Mouse (Mus musculus) kidney, postnatal 14 days (tissue): ENCODE data around the gene Tmem29.
A peak's percentile ranks its signal among the peaks of the same experiment; 100 is the strongest.
"Not testable (repeated sequence)": the region's sequence is repeated elsewhere in the genome, so short reads cannot be mapped to it uniquely, and the experiment has no call there.

Experiments
- DNase-seq: peaks from one replicate; pipeline ENCODE4 v3.0.0; 2022; ENCODE audit warnings: mixed read lengths

Tmem29 gene

DNA sequence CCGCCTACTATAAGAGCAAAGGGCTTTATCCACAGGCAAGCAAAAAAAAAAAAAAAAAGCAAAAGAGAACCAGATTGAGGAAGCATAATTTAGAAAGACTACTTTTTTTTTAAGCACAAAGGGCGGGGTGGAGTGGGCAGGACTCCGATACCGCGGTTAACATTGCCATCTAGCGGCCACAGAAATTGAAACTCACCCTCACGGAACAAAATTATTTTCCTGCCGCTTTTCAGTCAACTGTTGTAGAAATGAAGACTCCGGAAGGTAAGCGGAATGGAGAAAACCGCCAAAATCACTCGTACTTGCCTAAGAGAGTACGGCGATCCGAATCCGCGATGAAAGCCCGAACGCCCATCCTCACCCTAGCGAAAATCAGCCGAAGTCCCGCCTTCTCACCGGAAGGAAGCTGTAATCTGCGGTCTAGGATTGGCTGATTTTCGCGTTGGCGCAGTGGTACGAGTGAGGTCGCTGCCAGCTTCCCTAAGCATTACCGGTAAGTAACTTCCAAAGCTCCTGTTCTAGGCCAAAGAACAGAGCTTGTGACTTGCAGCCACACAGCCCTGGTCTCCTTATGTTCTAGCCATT, at the start of gene Tmem29:
Tmem29 (minus strand) TSS at position 389 of the 585 bp plus-strand sequence.
- DNase-seq: peak; percentile 92

DNA sequence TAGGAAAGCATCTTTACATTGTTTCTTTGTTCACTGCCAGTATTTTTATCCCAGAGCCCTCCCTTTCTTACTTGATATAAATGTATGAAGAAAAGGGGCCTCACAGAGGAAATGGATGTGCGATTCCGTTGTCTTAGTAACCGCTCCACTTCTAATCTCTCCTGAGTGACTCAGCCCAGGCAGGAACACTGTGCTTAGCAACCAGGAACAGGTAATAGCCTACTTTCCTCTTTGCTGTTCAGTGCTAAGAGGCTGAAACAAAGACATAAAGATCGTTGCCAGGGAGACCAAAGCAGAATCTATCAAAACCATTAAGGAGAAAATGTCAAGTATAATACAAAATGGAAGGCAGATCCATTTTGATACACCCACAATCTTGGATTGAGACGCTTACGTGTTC, 49.7 kb upstream of the Tmem29 start:
- no peak for DNase-seq

DNA sequence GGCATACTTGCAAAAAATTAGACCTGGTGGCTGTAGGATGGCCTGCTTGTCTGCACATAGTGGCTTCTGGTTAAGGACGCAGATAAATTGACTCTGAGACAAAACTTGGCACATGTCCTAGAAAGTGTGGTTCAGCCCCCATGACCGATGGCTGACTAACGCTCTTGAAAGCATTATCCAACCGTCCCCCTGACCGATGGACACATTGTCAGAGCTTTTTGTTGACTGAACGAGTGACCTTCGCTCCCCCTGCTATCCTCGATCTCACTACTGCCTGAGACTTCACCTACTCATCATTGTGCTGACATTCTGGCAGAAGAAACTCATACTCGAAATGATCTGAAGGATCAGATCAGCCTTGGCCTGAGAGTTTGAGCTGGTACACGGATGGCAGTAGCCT, 28.9 kb upstream of the Tmem29 start:
- DNase-seq: not testable (repeated sequence)

GRCm38 (mm10) chrX:150486314-150487030, 27.5 kb upstream of the Tmem29 start:
- not testable (repeated sequence) for DNase-seq

- DNase-seq: peak; percentile 89
These were observed 19.2 kb upstream of the Tmem29 start for GRCm38 (mm10) chrX:150477854-150478780.

- no peak for DNase-seq
These were observed 12.5 kb upstream of the Tmem29 start for GRCm38 (mm10) chrX:150471416-150471815.

DNA sequence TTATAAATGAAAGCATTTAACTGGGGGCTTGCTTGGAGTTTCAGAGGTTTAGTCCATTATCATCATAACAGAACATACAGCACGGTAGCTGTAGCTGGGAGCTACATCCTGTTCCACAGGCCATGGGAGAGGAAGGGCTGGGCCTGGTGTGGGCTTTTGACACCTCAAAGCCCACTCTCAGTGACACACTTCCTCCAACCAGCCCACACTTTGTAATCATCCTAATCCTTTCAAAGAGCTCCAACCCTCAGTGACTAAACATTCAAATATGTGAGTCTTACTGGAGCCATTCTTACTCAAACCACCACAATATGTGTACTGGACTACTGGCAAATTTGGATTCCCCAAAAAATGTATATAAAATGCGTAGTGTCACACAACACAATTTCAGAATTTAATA, 9.3 kb upstream of the Tmem29 start:
- DNase-seq: no peak

GRCm38 (mm10) chrX:150466817-150467216, 7.9 kb upstream of the Tmem29 start:
- not testable (repeated sequence) for DNase-seq

- DNase-seq: no peak
These were observed 1.2 kb upstream of the Tmem29 start for GRCm38 (mm10) chrX:150460143-150460542.

- DNase-seq: peak; percentile 37
These were observed 515 bp upstream of the Tmem29 start for GRCm38 (mm10) chrX:150459411-150459927.

GRCm38 (mm10) chrX:150458136-150458535, 818 bp downstream of the Tmem29 start:
- no peak for DNase-seq

GRCm38 (mm10) chrX:150440505-150441338, 18.2 kb downstream of the Tmem29 start:
- peak; percentile 82 for DNase-seq

DNA sequence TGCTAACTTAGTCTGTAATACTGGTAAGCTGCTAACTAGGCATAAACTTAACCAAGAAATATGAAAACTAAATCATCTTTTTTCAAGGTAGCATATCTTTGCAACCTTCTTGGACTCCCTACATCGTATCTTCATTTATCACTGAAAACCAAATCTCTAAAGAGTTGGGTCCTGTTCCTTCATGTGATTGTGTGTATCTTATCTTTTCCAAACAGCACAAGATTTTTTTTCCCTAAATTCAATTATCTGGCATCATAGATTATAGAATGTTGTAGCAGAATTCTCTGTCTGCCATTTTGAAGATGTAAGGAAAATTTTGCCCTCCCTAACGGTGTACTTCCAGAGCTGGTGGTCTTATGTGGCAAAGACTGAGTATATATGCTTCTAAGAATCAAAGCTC, 22.6 kb downstream of the Tmem29 start:
- no peak for DNase-seq

GRCm38 (mm10) chrX:150435367-150435766, 23.6 kb downstream of the Tmem29 start:
- no peak for DNase-seq

DNA sequence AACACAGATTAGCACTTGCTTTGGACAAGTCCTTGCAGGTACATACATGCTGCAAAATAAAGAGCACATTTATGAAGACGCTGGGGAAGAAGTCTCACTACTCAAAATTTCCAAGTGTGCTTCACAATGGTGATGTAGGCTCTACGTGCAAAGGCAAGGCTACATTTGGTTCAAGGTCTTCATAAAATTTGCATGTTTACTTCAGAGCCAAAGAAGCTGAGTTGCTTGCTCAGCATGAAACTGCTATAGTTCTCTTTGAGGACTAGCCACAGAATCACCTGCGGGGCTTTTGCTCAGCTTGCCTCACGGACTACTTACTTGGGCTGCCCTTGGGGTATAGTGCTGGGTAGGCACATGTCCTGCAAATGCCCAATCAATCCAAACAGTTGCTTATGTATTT, 45.4 kb downstream of the Tmem29 start:
- no peak for DNase-seq
